Mouse (Mus musculus) thymus, adult 2 months (tissue): ENCODE results near the gene Malsu1. TPM values are rescaled to one million over a fixed set of nuclear protein-coding genes. Genes with fewer than 3 reads are reported as not detected.

Experiments
- DNase-seq: peaks from one replicate; pipeline ENCODE4 v3.0.0; 2021
- H3K27ac ChIP-seq: fragments of 200-500 bp; 2 replicates; pipeline ENCODE4 v1.5.1; 2012; ENCODE audit warnings: low read length, control low read depth; ENCODE audit not compliant: control insufficient read depth, insufficient read depth
- H3K27me3 ChIP-seq: fragments of 200-500 bp; 2 replicates; pipeline ENCODE4 v1.6.1; 2012; ENCODE audit warnings: mild to moderate bottlenecking, low read length, moderate library complexity, mixed read lengths; ENCODE audit not compliant: control insufficient read depth, insufficient read depth
- H3K36me3 ChIP-seq: fragments of 200-500 bp; 2 replicates; pipeline ENCODE4 v1.6.1; 2012; ENCODE audit warnings: mild to moderate bottlenecking, low read length, moderate library complexity; ENCODE audit not compliant: control insufficient read depth, insufficient read depth
- H3K4me1 ChIP-seq: fragments of 200-500 bp; replicated peaks from 2 replicates; pipeline ENCODE4 v1.6.1; 2012; ENCODE audit warnings: low read length; ENCODE audit not compliant: control insufficient read depth, insufficient read depth
- H3K4me3 ChIP-seq: fragments of 200-500 bp; 2 replicates; pipeline ENCODE4 v1.5.1; 2012; ENCODE audit warnings: mild to moderate bottlenecking, low read length, control low read depth, moderate library complexity; ENCODE audit not compliant: control insufficient read depth, insufficient read depth
- CTCF ChIP-seq: fragments of 200-500 bp; IDR thresholded peaks from 2 replicates; pipeline ENCODE4 v1.5.1; 2012; ENCODE audit warnings: mild to moderate bottlenecking, control low read depth, low read length, moderate library complexity, borderline replicate concordance; ENCODE audit not compliant: control insufficient read depth, poor library complexity, insufficient read depth; ENCODE audit errors: extremely low read depth
- POLR2A ChIP-seq: fragments of 200-500 bp; IDR thresholded peaks from 2 replicates; pipeline ENCODE4 v1.6.1; 2012; ENCODE audit warnings: mild to moderate bottlenecking, low read length, control low read depth, moderate library complexity; ENCODE audit not compliant: control insufficient read depth, poor library complexity, insufficient read depth; ENCODE audit errors: extremely low read depth
- WGBS: fragments of 180-500 bp; shearing (Covaris S2); methylation state at CpG from one replicate; pipeline ENCODE4 v1.1.7; 2018; 5-methylcytosine and 5-hydroxymethylcytosine counted together
- polyA plus RNA-seq: library from polyadenylated mRNA; depleted of rRNA; stranded (reverse); fragments of >200 nt; gene quantifications from 2 replicates; pipeline ENCODE4 v1.2.3, GENCODE M21; 2012

The Malsu1 gene
- polyA plus RNA-seq, 1 experiment: 23.8 TPM

DNA sequence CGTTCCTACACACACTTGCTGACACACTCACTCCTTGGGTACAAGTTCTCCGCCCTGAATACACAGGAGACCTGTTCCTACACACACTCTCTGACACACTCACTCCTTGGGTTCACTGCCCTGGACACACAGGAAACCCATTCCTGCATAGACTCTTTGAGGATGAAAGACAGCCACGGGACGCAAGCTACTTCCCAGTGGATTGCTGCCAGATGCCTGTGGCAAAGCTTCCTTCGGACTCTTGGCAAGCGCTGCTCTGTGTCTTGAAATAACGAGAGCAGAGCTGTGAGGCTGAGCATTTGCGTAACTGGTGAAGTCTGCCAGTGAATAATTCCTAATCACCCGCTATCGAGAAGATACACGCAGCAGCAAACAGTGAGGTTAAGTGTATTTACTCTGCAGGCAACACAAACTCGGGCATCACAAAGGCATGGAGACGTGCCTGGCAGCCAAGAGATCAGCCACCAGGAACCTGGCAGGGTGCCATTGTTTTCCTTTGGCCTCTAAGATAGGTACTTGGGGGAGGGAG lies 23.4 kb downstream of the Malsu1 start:
- 91% methylated on average over 13 of the region's 13 CpGs for WGBS
- no peak overlapping the region for H3K4me3 ChIP-seq
- no peaks in the 10 kb centered on the region for H3K36me3 ChIP-seq
- no peaks in the 10 kb centered on the region for H3K27me3 ChIP-seq
- no peak for DNase-seq
- no peak for TF ChIP-seq POLR2A
- no peaks in the 10 kb centered on the region for H3K4me1 ChIP-seq
- H3K27ac ChIP-seq: no peak overlapping the region

DNA sequence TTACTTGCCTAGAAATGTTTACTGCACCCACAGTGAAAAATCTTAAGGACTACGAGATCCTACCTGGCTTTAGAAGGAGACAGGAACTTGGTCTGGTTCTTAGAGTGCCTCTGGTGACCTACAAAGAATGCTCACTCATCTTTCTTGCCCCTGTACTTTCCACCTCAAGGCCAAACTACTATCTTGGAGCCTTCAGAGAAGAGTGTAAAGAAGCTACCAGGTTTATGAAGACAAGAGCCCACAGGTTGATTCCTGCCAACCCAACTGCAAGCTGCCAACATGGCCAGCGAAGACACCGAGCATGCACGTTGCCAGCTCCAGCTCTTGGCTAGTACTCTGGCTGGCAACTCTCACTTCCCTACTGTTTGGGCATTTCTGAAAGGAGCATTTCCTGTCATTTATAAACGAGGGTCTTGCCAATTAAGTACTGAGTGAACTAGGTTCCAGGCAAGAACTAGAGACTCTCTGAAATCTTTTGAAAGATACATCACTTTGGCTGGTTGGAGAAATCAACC lies 24.1 kb downstream of the Malsu1 start:
- no peak overlapping the region for H3K27ac ChIP-seq
- DNase-seq: no peak

DNA sequence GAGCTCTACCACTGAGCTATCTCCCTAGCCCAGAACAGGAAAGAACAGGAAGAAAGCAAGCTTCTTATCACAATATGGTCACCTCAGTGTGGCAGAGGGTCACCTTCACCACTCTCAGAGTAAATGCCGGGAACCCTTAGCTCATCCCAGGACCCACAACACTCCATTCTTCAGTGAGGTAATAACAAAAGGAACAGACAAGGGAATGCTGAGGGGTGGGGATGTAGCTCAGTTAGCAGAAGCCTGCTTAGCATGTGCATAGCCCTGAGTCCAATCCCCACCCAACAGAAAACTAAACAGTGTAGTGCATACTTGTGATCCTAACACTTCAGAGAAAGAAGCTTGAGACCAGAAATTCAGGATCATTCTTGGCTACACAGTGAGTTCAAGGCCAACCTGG lies 25.5 kb downstream of the Malsu1 start:
- TF ChIP-seq POLR2A: no peak
- no peak for TF ChIP-seq CTCF
- no peak for DNase-seq
- no peak overlapping the region for H3K27ac ChIP-seq
- no peaks in the 10 kb centered on the region for H3K27me3 ChIP-seq
- no peaks in the 10 kb centered on the region for H3K4me1 ChIP-seq
- no peaks in the 10 kb centered on the region for H3K36me3 ChIP-seq
- 97% methylated on average over 1 of the region's 1 CpGs for WGBS
- no peak overlapping the region for H3K4me3 ChIP-seq

More for the DNA sequence above, 24.1 kb downstream of the Malsu1 start:
- 83% methylated on average over 5 of the region's 5 CpGs for WGBS
- H3K27me3 ChIP-seq: no peaks in the 10 kb centered on the region
- no peaks in the 10 kb centered on the region for H3K36me3 ChIP-seq
- H3K4me1 ChIP-seq: no peaks in the 10 kb centered on the region
- no peak for TF ChIP-seq POLR2A
- no peak for TF ChIP-seq CTCF
- H3K4me3 ChIP-seq: no peak overlapping the region

DNA sequence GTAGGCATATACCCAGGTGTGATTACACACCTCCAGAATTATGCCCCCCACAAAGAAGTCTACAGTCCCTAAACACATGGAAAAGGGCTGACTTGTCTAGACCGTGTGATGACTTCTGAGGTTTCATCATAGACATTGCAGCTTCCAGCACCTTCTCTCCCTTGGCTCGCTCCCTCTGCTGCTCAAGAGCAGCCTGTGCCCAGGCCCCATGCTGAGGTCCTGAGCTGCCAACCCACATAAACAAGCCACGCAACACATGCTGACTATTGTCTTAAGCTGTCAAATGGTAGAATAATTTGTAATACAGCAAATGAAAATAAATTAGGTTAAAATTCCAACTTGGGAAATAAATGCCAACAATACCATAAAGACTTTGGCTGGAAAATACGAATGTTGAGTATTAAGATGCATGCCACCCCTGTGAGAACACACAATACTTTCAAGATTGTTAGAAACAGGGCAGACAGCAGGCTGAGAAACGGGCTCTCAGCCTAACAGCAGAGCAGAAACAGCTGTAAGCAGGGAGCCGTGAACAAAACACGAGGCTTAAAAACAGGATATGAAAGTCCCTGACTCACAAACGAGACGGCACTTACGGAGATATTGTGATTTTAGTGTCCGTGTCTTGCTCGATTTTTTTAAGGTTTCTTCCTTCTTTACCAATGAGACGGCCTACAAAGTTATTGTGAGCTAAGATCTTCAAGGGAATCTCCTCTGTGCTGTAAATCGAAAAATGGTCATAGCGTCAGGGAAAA lies 33.3 kb downstream of the Malsu1 start:
- TF ChIP-seq CTCF: no peak
- TF ChIP-seq POLR2A: no peak
- WGBS: 96% methylated on average over 15 of the region's 15 CpGs
- H3K27ac ChIP-seq: no peak overlapping the region
- H3K36me3 ChIP-seq: no peaks in the 10 kb centered on the region
- no peaks in the 10 kb centered on the region for H3K4me1 ChIP-seq
- DNase-seq: no peak
- no peak overlapping the region for H3K4me3 ChIP-seq
- no peaks in the 10 kb centered on the region for H3K27me3 ChIP-seq

DNA sequence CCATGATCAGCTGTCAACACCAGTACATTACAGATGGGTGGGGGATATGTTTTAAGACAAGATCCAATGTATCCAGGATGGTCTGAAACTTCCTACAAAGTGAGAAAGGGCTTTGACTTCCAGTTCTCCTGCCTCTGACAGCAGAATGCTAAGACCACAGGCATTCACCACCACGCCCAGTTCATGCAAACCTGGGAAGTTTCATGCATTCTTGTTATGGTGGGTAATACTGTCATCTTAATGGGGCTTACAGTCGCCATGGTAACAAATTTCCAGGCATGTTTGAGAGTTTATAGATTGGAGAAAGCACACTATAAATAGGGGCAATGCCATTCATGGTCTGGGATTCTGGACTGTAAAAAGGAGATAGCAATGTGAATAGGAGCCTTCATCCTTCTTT lies 35.6 kb downstream of the Malsu1 start:
- H3K4me3 ChIP-seq: no peak overlapping the region
- H3K36me3 ChIP-seq: no peaks in the 10 kb centered on the region
- WGBS: 92% methylated on average over 2 of the region's 2 CpGs
- TF ChIP-seq POLR2A: no peak
- no peak for TF ChIP-seq CTCF
- no peak overlapping the region for H3K27ac ChIP-seq
- DNase-seq: no peak
- H3K4me1 ChIP-seq: no peaks in the 10 kb centered on the region
- H3K27me3 ChIP-seq: no peaks in the 10 kb centered on the region

DNA sequence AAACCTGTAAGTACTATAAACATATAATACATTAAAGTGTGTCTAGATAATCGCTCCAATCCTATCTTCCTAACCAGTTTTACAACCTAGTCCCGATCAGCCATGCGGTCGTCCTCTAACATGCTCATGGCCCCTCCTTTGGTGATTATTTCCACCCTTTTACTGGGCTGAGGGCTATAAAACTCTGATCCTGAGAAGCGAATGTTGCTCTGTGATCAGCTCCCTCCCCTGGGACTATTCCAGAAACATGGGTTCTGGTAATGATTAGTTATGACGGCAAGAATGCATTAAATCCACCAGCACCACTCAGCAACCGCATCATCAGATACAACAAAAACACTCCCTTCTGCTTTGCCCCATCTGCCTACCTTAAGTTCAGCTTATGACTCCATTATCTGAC lies 40.3 kb downstream of the Malsu1 start:
- 96% methylated on average over 7 of the region's 7 CpGs for WGBS

DNA sequence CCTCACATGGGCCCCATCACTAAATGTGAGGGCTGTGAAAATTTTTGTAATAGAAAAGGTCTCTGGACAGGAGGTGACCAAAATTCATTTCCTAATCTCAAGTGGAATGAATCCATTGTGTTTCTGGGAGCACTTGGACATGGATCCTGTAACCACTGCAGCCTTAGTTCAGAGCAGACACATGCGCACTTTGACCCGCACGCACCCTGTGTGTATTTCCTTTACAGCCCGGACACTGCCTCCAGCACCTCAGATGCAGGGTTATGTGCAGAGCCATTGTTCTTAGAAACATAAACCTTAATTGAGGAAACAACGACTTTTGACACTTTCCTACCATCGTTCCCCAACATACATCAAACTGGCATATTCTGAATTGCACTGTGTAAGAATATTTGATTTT lies 40.9 kb downstream of the Malsu1 start:
- DNase-seq: no peak
- TF ChIP-seq POLR2A (no peak), CTCF (no peak)
- no peak overlapping the region for H3K27ac ChIP-seq
- H3K4me3 ChIP-seq: no peak overlapping the region
- 97% methylated on average over 6 of the region's 6 CpGs for WGBS
- no peaks in the 10 kb centered on the region for H3K27me3 ChIP-seq
- no peaks in the 10 kb centered on the region for H3K36me3 ChIP-seq
- H3K4me1 ChIP-seq: peaks cover 5% of the 10 kb centered on the region; the same call in 1 of the 2 replicates

More for the DNA sequence above, 40.3 kb downstream of the Malsu1 start:
- Histone ChIP-seq H3K27ac (no peak overlapping the region), H3K4me1 (peaks cover 5% of the 10 kb centered on the region; the same call in 1 of the 2 replicates), H3K4me3 (no peak overlapping the region), H3K27me3 (no peaks in the 10 kb centered on the region), H3K36me3 (no peaks in the 10 kb centered on the region)
- TF ChIP-seq CTCF: no peak
- no peak for TF ChIP-seq POLR2A
- DNase-seq: no peak
